Mouse (Mus musculus): ENCODE measurements around the gene Afp. TPM values are rescaled to one million over a fixed set of nuclear protein-coding genes. Genes with fewer than 3 reads are reported as not detected.

The Afp gene
- polyA plus RNA-seq, 1 experiment from 2014 or later, result 3.2 TPM

- Histone ChIP-seq H3K4me3 (no peak overlapping the region), H3K27me3 (no peaks in the 10 kb centered on the region), H3K27ac (no peak overlapping the region), H3K9me3 (no peaks in the 10 kb centered on the region), H3K4me1 (no peaks in the 10 kb centered on the region), H3K9ac (no peak overlapping the region), H3K4me2 (replicated peaks) (no peak overlapping the region), H3K36me3 (no peaks in the 10 kb centered on the region)
- WGBS, result 83% methylated on average over 7 of the region's 7 CpGs
- no peak for ATAC-seq (ENCODE audit: insufficient number of reproducible peaks, insufficient read depth, low FRiP score, low TSS enrichment)
These were observed 13.0 kb upstream of the Afp start for GRCm38 (mm10) chr5:90477308-90478140.

- Histone ChIP-seq H3K27ac (no peak overlapping the region), H3K4me2 (replicated peaks) (no peak overlapping the region), H3K4me1 (no peaks in the 10 kb centered on the region), H3K9me3 (no peaks in the 10 kb centered on the region), H3K9ac (no peak overlapping the region), H3K27me3 (no peaks in the 10 kb centered on the region), H3K4me3 (no peak overlapping the region), H3K36me3 (no peaks in the 10 kb centered on the region)
- ATAC-seq (ENCODE audit: insufficient number of reproducible peaks, insufficient read depth, low FRiP score, low TSS enrichment), result no peak
- 82% methylated on average over 1 of the region's 1 CpGs for WGBS
These were observed 11.7 kb upstream of the Afp start for GRCm38 (mm10) chr5:90478886-90479285.

DNA sequence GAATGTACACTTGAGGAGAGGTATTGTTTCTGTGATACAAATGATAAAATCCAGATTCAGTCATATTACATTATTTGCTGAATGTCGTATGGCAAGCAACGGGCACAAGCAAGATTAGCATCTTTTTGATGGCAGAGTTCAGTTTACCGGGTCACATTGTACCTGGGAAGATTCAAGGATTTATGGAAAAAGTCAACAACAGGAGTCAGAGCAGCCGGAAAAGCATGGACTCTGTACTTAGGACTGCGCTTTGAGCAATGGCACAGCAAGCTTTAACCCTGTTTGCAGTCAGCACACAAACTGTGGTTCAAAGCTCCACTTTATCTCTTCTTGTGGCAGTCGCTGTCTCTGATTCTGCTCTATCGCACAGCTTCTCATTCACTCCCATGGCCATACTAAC lies 4.9 kb upstream of the Afp start:
- no peak for ATAC-seq (ENCODE audit: insufficient number of reproducible peaks, insufficient read depth, low FRiP score, low TSS enrichment)
- Histone ChIP-seq H3K27me3 (no peaks in the 10 kb centered on the region), H3K9ac (no peak overlapping the region), H3K36me3 (no peaks in the 10 kb centered on the region), H3K27ac (no peak overlapping the region), H3K4me1 (no peaks in the 10 kb centered on the region), H3K4me2 (replicated peaks) (no peak overlapping the region), H3K4me3 (no peak overlapping the region), H3K9me3 (no peaks in the 10 kb centered on the region)
- WGBS, result 86% methylated on average over 7 of the region's 7 CpGs

- H3K27me3 ChIP-seq, result no peaks in the 10 kb centered on the region
- H3K4me3 ChIP-seq, result no peak overlapping the region
- 71% methylated on average over 7 of the region's 7 CpGs for WGBS
- no peak overlapping the region for H3K4me2 ChIP-seq (replicated peaks)
- no peaks in the 10 kb centered on the region for H3K9me3 ChIP-seq
- no peak overlapping the region for H3K27ac ChIP-seq
- ATAC-seq (ENCODE audit: insufficient number of reproducible peaks, insufficient read depth, low FRiP score, low TSS enrichment), result no peak
- no peaks in the 10 kb centered on the region for H3K4me1 ChIP-seq
- no peaks in the 10 kb centered on the region for H3K36me3 ChIP-seq
- H3K9ac ChIP-seq, result no peak overlapping the region
These were observed 2.2 kb upstream of the Afp start for GRCm38 (mm10) chr5:90488323-90488722.

DNA sequence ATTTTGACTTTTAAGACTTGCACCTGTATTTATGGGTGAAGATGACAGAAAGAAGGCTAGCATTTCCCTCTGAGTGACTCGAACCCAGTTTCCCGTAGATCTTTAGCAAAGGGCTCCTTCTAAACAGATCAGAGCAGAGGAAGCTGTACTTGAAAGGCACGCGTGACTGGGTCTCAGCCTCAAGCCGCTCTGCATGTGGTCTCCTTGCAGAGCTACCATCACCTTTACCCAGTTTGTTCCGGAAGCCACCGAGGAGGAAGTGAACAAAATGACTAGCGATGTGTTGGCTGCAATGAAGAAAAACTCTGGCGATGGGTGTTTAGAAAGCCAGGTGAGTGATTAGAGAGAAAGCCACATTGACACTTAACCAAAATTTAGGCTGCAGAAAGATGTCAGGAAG lies 1.9 kb downstream of the Afp start:
- Histone ChIP-seq H3K9me3 (no peaks in the 10 kb centered on the region), H3K27ac (no peak overlapping the region), H3K36me3 (no peaks in the 10 kb centered on the region), H3K4me1 (no peaks in the 10 kb centered on the region), H3K27me3 (no peaks in the 10 kb centered on the region), H3K9ac (no peak overlapping the region), H3K4me2 (replicated peaks) (no peak overlapping the region), H3K4me3 (no peak overlapping the region)
- no peak for ATAC-seq (ENCODE audit: insufficient number of reproducible peaks, insufficient read depth, low FRiP score, low TSS enrichment)
- 68% methylated on average over 9 of the region's 9 CpGs for WGBS

GRCm38 (mm10) chr5:90494308-90494707 lies 3.8 kb downstream of the Afp start:
- no peaks in the 10 kb centered on the region for H3K27me3 ChIP-seq
- 95% methylated on average over 4 of the region's 4 CpGs for WGBS

GRCm38 (mm10) chr5:90499509-90499908 lies 9.0 kb downstream of the Afp start:
- ATAC-seq (ENCODE audit: insufficient number of reproducible peaks, insufficient read depth, low FRiP score, low TSS enrichment), result no peak
- WGBS, result 78% methylated on average over 7 of the region's 7 CpGs
- no peak overlapping the region for H3K4me3 ChIP-seq
- no peak overlapping the region for H3K4me2 ChIP-seq (replicated peaks)
- no peaks in the 10 kb centered on the region for H3K9me3 ChIP-seq
- no peaks in the 10 kb centered on the region for H3K27me3 ChIP-seq
- H3K36me3 ChIP-seq, result no peaks in the 10 kb centered on the region
- H3K9ac ChIP-seq, result no peak overlapping the region
- H3K27ac ChIP-seq, result no peak overlapping the region
- no peaks in the 10 kb centered on the region for H3K4me1 ChIP-seq

More at GRCm38 (mm10) chr5:90494308-90494707, 3.8 kb downstream of the Afp start:
- H3K27ac ChIP-seq, result no peak overlapping the region
- H3K36me3 ChIP-seq, result no peaks in the 10 kb centered on the region
- H3K4me1 ChIP-seq, result no peaks in the 10 kb centered on the region
- no peaks in the 10 kb centered on the region for H3K9me3 ChIP-seq
- no peak overlapping the region for H3K4me3 ChIP-seq
- no peak overlapping the region for H3K9ac ChIP-seq
- no peak overlapping the region for H3K4me2 ChIP-seq (replicated peaks)
- ATAC-seq (ENCODE audit: insufficient number of reproducible peaks, insufficient read depth, low FRiP score, low TSS enrichment), result no peak

DNA sequence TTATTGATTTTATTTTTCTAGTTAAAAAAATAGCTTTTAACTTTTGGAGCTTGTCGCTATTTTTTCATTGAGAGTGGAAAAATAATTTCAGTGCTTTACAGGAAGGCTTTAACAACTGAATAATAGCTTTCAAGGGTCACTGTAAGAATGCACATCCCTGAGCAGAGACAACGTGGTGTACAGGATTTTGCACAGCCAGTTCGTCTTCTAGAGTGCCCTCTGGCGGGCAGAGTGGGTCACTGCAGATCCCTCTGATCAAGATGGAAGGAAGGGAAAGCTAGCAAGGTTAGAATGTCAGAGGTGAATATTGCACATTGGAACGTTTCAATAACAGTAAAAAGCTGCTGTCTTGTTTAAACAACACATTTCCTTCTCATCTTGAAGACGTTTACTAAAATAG lies 10.2 kb downstream of the Afp start:
- no peak overlapping the region for H3K4me3 ChIP-seq
- no peak overlapping the region for H3K9ac ChIP-seq
- no peaks in the 10 kb centered on the region for H3K36me3 ChIP-seq
- H3K4me2 ChIP-seq (replicated peaks), result no peak overlapping the region
- WGBS, result 4% methylated on average over 6 of the region's 6 CpGs
- H3K27me3 ChIP-seq, result no peaks in the 10 kb centered on the region
- ATAC-seq (ENCODE audit: insufficient number of reproducible peaks, insufficient read depth, low FRiP score, low TSS enrichment), result no peak
- H3K9me3 ChIP-seq, result no peaks in the 10 kb centered on the region
- no peaks in the 10 kb centered on the region for H3K4me1 ChIP-seq
- no peak overlapping the region for H3K27ac ChIP-seq

GRCm38 (mm10) chr5:90501752-90502151 lies 11.2 kb downstream of the Afp start:
- Histone ChIP-seq H3K27me3 (no peaks in the 10 kb centered on the region), H3K4me3 (no peak overlapping the region), H3K36me3 (no peaks in the 10 kb centered on the region), H3K9ac (no peak overlapping the region), H3K4me1 (no peaks in the 10 kb centered on the region), H3K9me3 (no peaks in the 10 kb centered on the region), H3K27ac (no peak overlapping the region), H3K4me2 (replicated peaks) (no peak overlapping the region)
- WGBS, result 83% methylated on average over 5 of the region's 5 CpGs
- ATAC-seq (ENCODE audit: insufficient number of reproducible peaks, insufficient read depth, low FRiP score, low TSS enrichment), result no peak

DNA sequence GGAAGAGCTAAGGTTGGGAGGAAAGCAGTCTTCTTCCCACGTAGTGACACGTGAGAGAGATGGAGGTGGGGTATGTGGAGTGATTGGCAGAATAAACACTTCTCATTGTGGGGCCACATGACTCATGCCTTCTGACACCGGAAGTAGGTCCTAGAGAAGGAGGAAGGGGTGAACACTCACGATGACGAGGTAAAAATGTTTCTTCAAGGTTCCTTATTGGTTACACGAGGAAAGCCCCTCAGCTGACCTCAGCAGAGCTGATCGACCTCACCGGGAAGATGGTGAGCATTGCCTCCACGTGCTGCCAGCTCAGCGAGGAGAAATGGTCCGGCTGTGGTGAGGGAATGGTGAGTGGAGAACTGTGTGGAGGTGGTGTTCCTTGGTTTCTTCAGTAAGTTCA lies 14.2 kb downstream of the Afp start:
- no peak for ATAC-seq (ENCODE audit: insufficient number of reproducible peaks, insufficient read depth, low FRiP score, low TSS enrichment)
- WGBS, result 80% methylated on average over 11 of the region's 11 CpGs
- no peaks in the 10 kb centered on the region for H3K27me3 ChIP-seq
- H3K4me3 ChIP-seq, result no peak overlapping the region
- H3K4me1 ChIP-seq, result no peaks in the 10 kb centered on the region
- no peaks in the 10 kb centered on the region for H3K9me3 ChIP-seq
- no peak overlapping the region for H3K4me2 ChIP-seq (replicated peaks)
- no peak overlapping the region for H3K27ac ChIP-seq
- H3K36me3 ChIP-seq, result no peaks in the 10 kb centered on the region
- no peak overlapping the region for H3K9ac ChIP-seq

- Histone ChIP-seq H3K36me3 (no peaks in the 10 kb centered on the region), H3K4me1 (no peaks in the 10 kb centered on the region), H3K4me2 (replicated peaks) (no peak overlapping the region), H3K27ac (no peak overlapping the region), H3K9me3 (no peaks in the 10 kb centered on the region), H3K27me3 (no peaks in the 10 kb centered on the region), H3K4me3 (no peak overlapping the region), H3K9ac (no peak overlapping the region)
- 72% methylated on average over 2 of the region's 2 CpGs for WGBS
- no peak for ATAC-seq (ENCODE audit: insufficient number of reproducible peaks, insufficient read depth, low FRiP score, low TSS enrichment)
These were observed 16.0 kb downstream of the Afp start for GRCm38 (mm10) chr5:90506507-90506906.

GRCm38 (mm10) chr5:90507411-90507949 lies 16.9 kb downstream of the Afp start:
- Histone ChIP-seq H3K27me3 (no peaks in the 10 kb centered on the region), H3K9me3 (no peaks in the 10 kb centered on the region), H3K4me3 (no peak overlapping the region), H3K27ac (no peak overlapping the region), H3K9ac (no peak overlapping the region), H3K4me1 (no peaks in the 10 kb centered on the region), H3K4me2 (replicated peaks) (no peak overlapping the region), H3K36me3 (no peaks in the 10 kb centered on the region)
- no peak for ATAC-seq (ENCODE audit: insufficient number of reproducible peaks, insufficient read depth, low FRiP score, low TSS enrichment)
- WGBS, result 55% methylated on average over 13 of the region's 13 CpGs

Data from embryonic facial prominence, embryonic 12.5 days (tissue).